Mouse (Mus musculus) hindbrain, embryonic 11.5 days (tissue): Measurements from ENCODE around the gene Thumpd1. TPM values are rescaled to one million over a fixed set of nuclear protein-coding genes. Genes with fewer than 3 reads are reported as not detected.

Experiments
- ATAC-seq: fragments of 200-750 bp; cut with Nextera tagmentation; 2 replicates; pipeline ENCODE4 v1.8.0; 2017; ENCODE audit warnings: mild to moderate bottlenecking, moderate TSS enrichment, moderate library complexity; ENCODE audit not compliant: low FRiP score
- DNase-seq: peaks from one replicate; pipeline ENCODE4 v3.0.0-alpha.2; 2015; ENCODE audit warnings: low spot score
- H3K27ac ChIP-seq: fragments of 300-500 bp; sonication (generic); 2 replicates; pipeline ENCODE4 v1.5.1; 2014; ENCODE audit warnings: mild to moderate bottlenecking, low read depth, low read length
- H3K27me3 ChIP-seq: fragments of 300-500 bp; sonication (generic); 2 replicates; pipeline ENCODE4 v1.6.1; 2014; ENCODE audit warnings: mild to moderate bottlenecking, low read length, moderate library complexity, mixed read lengths; ENCODE audit not compliant: control insufficient read depth, insufficient read depth
- H3K36me3 ChIP-seq: fragments of 300-500 bp; sonication (generic); 2 replicates; pipeline ENCODE4 v1.6.1; 2014; ENCODE audit warnings: mild to moderate bottlenecking, low read length, moderate library complexity, mixed read lengths; ENCODE audit not compliant: control insufficient read depth, insufficient read depth
- H3K4me1 ChIP-seq: fragments of 300-500 bp; sonication (generic); replicated peaks from 2 replicates; pipeline ENCODE4 v1.6.1; 2014; ENCODE audit warnings: low read length, mixed read lengths; ENCODE audit not compliant: control insufficient read depth, insufficient read depth
- H3K4me2 ChIP-seq: fragments of 300-500 bp; sonication (generic); replicated peaks from 2 replicates; pipeline ENCODE4 v1.6.1; 2014; ENCODE audit warnings: mild to moderate bottlenecking, low read depth, low read length
- H3K4me3 ChIP-seq: fragments of 300-500 bp; sonication (generic); 2 replicates; pipeline ENCODE4 v1.5.1; 2014; ENCODE audit warnings: low read depth, low read length
- H3K9ac ChIP-seq: fragments of 300-500 bp; sonication (generic); 2 replicates; pipeline ENCODE4 v1.6.1; 2014; ENCODE audit warnings: low read depth, low read length
- H3K9me3 ChIP-seq: fragments of 300-500 bp; sonication (generic); 2 replicates; pipeline ENCODE4 v1.6.1; 2016; ENCODE audit warnings: low read length; ENCODE audit not compliant: control insufficient read depth
- WGBS: fragments of 180-500 bp; shearing (Covaris S2); extraction: QIAGEN DNeasy Blood & Tissue Kit; methylation state at CpG from one replicate; pipeline ENCODE4 v1.1.7; 2014; 5-methylcytosine and 5-hydroxymethylcytosine counted together
- polyA plus RNA-seq: library from polyadenylated mRNA; unstranded; fragments of >200 nt; fragmentation: Nextera tagmentation; extraction: Ambion mirVana; gene quantifications from 2 replicates; pipeline ENCODE4 v1.2.1, GENCODE M21; 2014

Gene Thumpd1
- 89.7 and 99.0 TPM in 2 replicates for polyA plus RNA-seq

DNA sequence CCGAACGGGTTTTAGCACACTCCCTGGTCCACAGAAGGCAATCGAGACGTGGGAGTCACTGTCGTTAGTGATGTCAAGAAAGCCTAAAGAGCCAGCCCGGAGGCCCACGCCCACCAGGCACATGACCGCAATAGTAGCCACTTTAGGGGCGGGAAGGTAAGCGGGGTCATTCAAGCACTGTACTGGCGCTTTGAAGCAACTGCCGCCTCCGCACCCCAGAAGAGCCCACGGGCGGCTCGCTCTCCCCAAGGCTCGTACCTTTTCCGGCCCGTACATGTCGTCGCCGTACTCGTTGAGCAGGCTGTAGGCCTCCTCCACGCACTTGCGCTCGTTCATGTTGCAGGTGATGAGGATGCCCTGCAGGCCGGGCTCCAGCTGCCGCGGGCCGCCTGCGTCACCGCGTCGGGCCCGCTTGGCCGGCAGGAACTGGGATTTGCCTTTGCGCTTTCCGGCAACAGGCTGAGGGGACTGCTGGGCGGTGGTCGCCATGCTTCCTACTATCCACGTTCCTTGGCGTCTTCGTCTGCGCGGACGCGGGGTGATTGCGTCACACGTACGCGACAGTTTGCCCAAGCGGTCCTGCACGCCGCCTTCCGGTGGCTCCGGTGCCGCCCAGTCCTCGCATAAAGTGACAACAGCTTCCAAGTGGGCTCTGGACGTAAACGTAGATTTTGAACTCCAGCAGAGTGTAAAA lies at the start of gene Thumpd1:
Gene Thumpd1, minus strand, starts transcription at position 546 of the 694 bp plus-strand sequence.
- Histone ChIP-seq H3K4me3 (peak within 1 kb of the TSS; percentile 96), H3K9ac (peak within 1 kb of the TSS; percentile 89), H3K4me1 (no peaks in the 10 kb centered on the region), H3K36me3 (0 out of 2 replicates have a peak, but pooled peaks cover 4% of the 10 kb centered on the region), H3K9me3 (no peaks in the 10 kb centered on the region), H3K4me2 (peak within 1 kb of the TSS; percentile 86), H3K27me3 (no peaks in the 10 kb centered on the region), H3K27ac (no peak within 1 kb of the TSS; the same call in 1 of the 2 replicates)
- ATAC-seq (peak; percentile 96), DNase-seq (peak; percentile 97)
- under 1% methylated on average over 60 of the region's 60 CpGs for WGBS

DNA sequence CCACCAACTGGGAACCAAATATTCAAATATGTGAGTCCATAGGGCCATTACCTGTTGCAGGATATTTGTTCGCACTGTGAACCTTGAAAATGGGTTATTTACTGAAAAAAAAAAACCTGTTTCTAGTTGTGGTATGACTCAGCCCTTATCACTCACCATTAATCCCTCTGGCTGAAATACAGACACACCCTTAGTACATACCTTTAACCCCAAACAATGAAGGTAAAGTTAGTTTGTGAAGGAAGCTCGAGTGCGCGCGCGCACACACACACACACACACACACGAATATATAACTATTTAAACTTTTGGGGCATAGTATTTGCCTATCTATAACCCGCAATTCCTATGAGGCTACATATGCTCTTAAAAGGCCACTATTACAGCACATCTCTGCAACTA lies 49.3 kb upstream of the Thumpd1 start:
- H3K4me2 ChIP-seq = no peak overlapping the region

DNA sequence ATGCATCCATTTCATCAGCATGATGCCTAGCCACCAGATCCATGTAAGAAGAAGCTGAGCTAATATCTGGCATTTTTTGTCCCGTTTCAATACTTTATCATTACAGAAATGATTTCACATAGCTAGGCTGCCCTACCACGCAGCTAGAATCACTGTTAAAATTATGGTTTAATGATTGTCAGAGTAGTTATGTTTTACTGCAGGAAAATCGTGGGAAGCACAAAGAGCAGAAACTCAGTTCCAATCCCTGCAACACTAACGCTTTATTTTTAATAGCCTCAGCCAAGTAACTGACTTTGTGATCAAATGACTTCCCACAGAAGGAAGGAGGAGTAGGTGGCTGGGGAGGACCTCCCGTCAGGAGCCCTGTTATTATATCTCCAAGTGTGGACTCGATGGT lies 46.4 kb upstream of the Thumpd1 start:
- no peaks in the 10 kb centered on the region for H3K27me3 ChIP-seq
- H3K9me3 ChIP-seq = no peaks in the 10 kb centered on the region
- no peaks in the 10 kb centered on the region for H3K4me1 ChIP-seq
- ATAC-seq = no peak
- H3K36me3 ChIP-seq = no peaks in the 10 kb centered on the region
- no peak overlapping the region for H3K9ac ChIP-seq
- no peak for DNase-seq
- 85% methylated on average over 6 of the region's 6 CpGs for WGBS
- no peak overlapping the region for H3K4me2 ChIP-seq
- H3K27ac ChIP-seq = no peak overlapping the region
- H3K4me3 ChIP-seq = no peak overlapping the region

More for the DNA sequence above, 49.3 kb upstream of the Thumpd1 start:
- no peak overlapping the region for H3K4me3 ChIP-seq
- no peak overlapping the region for H3K27ac ChIP-seq
- no peaks in the 10 kb centered on the region for H3K36me3 ChIP-seq
- no peak for ATAC-seq
- H3K9ac ChIP-seq = no peak overlapping the region
- no peaks in the 10 kb centered on the region for H3K27me3 ChIP-seq
- 95% methylated on average over 8 of the region's 8 CpGs for WGBS
- no peak for DNase-seq
- H3K4me1 ChIP-seq = no peaks in the 10 kb centered on the region
- no peaks in the 10 kb centered on the region for H3K9me3 ChIP-seq

DNA sequence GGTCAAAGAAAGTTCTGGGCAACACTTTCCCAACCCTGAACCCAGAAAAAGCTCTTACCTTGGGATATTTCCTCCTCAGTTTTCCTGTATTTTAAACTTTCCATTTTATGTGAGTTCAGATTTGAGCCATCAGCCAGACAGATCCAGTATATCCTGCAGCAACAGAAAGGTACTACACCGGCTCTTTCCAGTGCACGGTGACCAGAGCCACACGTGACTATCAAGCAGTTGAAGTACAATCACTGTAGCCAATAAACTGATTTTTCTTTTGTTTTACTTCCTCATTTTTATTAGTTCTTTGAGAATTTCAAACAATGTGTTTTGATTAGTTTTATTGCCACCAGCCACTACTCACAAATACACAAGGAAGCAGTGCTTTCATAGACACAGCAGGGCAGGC lies 43.8 kb upstream of the Thumpd1 start:
- 96% methylated on average over 3 of the region's 3 CpGs for WGBS
- Histone ChIP-seq H3K36me3 (no peaks in the 10 kb centered on the region), H3K27me3 (no peaks in the 10 kb centered on the region), H3K4me2 (no peak overlapping the region), H3K27ac (no peak overlapping the region), H3K9ac (no peak overlapping the region), H3K4me3 (no peak overlapping the region), H3K4me1 (no peaks in the 10 kb centered on the region), H3K9me3 (no peaks in the 10 kb centered on the region)
- DNase-seq (no peak), ATAC-seq (no peak)

DNA sequence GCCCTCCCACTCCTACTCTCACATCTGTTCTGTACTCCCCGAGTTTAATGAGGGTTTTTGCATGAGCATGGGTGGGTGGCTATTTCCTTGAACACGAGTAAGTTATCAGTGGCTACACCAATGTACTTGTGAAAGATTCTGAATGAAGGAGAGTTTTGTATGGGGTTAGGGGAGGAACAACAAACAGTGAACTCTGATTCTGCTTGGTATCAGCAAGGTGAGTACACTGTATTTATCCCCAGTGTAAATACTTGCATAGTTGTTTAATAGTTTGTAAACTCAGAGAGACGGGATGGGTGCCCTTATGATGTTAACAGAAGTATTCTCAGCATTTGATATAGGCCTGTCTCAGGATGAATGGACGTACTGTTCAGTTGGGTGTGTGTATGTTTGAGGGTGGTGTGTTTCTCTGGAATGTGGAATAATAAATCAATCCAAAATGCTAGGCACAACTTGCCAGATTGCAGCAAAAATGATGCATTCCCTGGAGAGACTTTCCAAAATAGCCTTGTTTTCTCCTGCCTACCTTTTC lies 41.6 kb upstream of the Thumpd1 start:
- H3K9ac ChIP-seq = no peak overlapping the region
- H3K4me1 ChIP-seq = no peaks in the 10 kb centered on the region
- ATAC-seq (no peak), DNase-seq (no peak)
- H3K36me3 ChIP-seq = no peaks in the 10 kb centered on the region
- H3K4me3 ChIP-seq = no peak overlapping the region
- 74% methylated on average over 4 of the region's 4 CpGs for WGBS
- no peaks in the 10 kb centered on the region for H3K9me3 ChIP-seq
- no peak overlapping the region for H3K27ac ChIP-seq
- H3K4me2 ChIP-seq = no peak overlapping the region
- H3K27me3 ChIP-seq = no peaks in the 10 kb centered on the region

DNA sequence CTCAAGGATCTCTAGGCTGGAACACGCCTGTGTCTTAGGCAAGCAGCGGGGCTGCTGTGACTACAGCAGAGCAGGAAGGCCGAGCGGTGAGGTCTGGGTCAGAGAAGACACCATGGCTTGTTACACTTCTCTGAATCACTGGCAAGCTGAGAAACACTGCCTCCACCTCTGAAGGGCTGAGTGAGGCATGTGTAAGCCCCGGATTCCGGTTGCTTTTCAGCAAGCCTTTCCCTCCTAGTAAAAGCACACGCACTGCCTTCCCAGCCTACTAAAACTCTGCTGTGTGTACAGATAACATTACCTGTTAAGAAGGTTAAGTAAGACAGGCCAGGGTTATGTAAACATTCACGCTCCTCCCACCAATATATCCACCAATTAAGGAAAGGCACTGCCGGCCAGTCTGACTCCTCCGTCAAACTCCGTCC lies 39.9 kb upstream of the Thumpd1 start, which contains the start of gene Acsm3:
Gene Acsm3, plus strand, starts transcription at position 397 of the 425 bp plus-strand sequence.
- no peak for ATAC-seq
- no peak within 1 kb of the TSS for H3K9ac ChIP-seq
- no peaks in the 10 kb centered on the region for H3K36me3 ChIP-seq
- DNase-seq = no peak
- no peaks in the 10 kb centered on the region for H3K4me1 ChIP-seq
- H3K27ac ChIP-seq = no peak within 1 kb of the TSS
- whole genome bisulfite sequencing = 90% methylated on average over 11 of the region's 11 CpGs
- H3K27me3 ChIP-seq = no peaks in the 10 kb centered on the region
- no peak within 1 kb of the TSS for H3K4me2 ChIP-seq
- no peaks in the 10 kb centered on the region for H3K9me3 ChIP-seq
- no peak within 1 kb of the TSS for H3K4me3 ChIP-seq

DNA sequence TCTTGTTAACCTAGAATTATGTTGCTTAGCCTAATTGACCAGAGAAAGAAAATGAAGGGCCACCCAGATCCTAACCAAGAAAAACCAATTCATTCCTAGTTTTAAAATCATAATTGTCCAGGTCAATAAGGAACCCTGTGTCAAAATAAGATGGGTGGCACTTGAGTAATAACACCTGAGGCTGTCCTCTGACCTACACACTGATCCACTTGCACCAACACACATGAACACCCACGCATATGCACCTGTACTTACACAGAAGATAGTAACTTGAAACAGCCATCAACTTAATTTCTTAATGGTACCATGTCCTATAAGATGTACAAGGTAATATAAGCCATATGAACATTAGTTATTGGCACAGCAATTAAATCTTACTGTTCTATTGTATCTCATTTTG lies 33.1 kb upstream of the Thumpd1 start:
- H3K4me1 ChIP-seq = no peaks in the 10 kb centered on the region
- H3K36me3 ChIP-seq = no peaks in the 10 kb centered on the region
- ATAC-seq = no peak
- H3K4me3 ChIP-seq = no peak overlapping the region
- no peak overlapping the region for H3K4me2 ChIP-seq
- H3K27ac ChIP-seq = no peak overlapping the region
- WGBS = 93% methylated on average over 1 of the region's 1 CpGs
- no peaks in the 10 kb centered on the region for H3K27me3 ChIP-seq
- no peaks in the 10 kb centered on the region for H3K9me3 ChIP-seq
- no peak overlapping the region for H3K9ac ChIP-seq
- DNase-seq = no peak

DNA sequence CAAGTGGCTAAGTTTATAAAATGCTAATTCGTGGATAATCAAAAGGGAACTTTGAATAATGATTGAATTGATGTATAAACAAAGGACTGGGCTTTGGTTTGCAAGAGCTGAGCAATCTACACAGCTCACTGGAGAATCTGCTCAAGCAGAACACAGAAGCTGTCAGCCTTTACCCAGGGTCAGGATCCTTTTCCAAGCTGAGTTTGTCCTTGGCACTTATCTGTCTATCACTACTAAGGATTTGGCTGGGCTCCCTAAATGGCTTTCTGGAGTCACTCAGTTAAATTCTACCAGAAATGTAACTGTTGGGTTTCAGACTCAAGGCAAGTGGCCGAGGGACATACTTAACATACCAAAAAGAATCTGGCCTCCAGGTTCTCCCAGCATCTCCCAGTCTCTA lies 29.3 kb upstream of the Thumpd1 start:
- Histone ChIP-seq H3K27me3 (no peaks in the 10 kb centered on the region), H3K9me3 (no peaks in the 10 kb centered on the region), H3K36me3 (no peaks in the 10 kb centered on the region), H3K4me1 (no peaks in the 10 kb centered on the region), H3K4me3 (no peak overlapping the region), H3K9ac (no peak overlapping the region), H3K27ac (no peak overlapping the region), H3K4me2 (no peak overlapping the region)
- DNase-seq = no peak
- no peak for ATAC-seq
- 67% methylated on average over 2 of the region's 2 CpGs for WGBS

DNA sequence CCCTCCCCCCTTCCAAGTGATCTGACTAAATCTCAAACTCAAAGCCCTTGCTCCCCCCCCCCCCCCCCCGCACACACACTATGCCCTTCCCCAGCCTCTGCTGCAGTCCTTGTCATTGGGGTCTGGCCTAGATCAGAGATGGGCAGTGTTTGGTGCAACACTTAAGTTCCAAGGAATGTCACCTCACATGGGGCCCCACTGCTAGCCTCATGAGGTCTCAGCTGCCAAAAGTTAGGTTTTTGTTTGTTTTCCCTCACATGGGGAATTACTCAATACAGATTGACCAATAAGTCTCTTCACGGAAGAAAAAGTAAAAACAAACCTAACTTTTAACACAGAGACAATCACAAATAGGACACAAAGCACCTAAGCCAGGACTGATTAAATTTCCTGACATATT lies 28.2 kb upstream of the Thumpd1 start:
- 79% methylated on average over 1 of the region's 2 CpGs for WGBS
- no peak for ATAC-seq
- 0 out of 2 replicates have a peak, but pooled peaks cover 2% of the 10 kb centered on the region for H3K4me1 ChIP-seq

More for the DNA sequence above, 28.2 kb upstream of the Thumpd1 start:
- Histone ChIP-seq H3K9me3 (no peaks in the 10 kb centered on the region), H3K4me2 (no peak overlapping the region), H3K27me3 (no peaks in the 10 kb centered on the region), H3K9ac (no peak overlapping the region), H3K4me3 (no peak overlapping the region), H3K27ac (no peak overlapping the region), H3K36me3 (no peaks in the 10 kb centered on the region)
- no peak for DNase-seq
